Mouse (Mus musculus) brain, adult 2 months (tissue): ENCODE data around the gene Hoxa11.

Source experiments
- DNase-seq: peaks from one replicate; pipeline ENCODE4 v3.0.0; 2011; ENCODE audit warnings: low read depth, low spot score

Hoxa11 gene

GRCm38 (mm10) chr6:52245757-52246142 lies at the start of gene Hoxa11:
TSS of gene Hoxa11 (minus strand) at chr6:52245810.
- no peak for DNase-seq

GRCm38 (mm10) chr6:52294616-52295015 lies 49.0 kb upstream of the Hoxa11 start:
- no peak for DNase-seq

GRCm38 (mm10) chr6:52292328-52292727 lies 46.7 kb upstream of the Hoxa11 start:
- no peak for DNase-seq

- no peak for DNase-seq
Observed at GRCm38 (mm10) chr6:52291021-52291860, 45.6 kb upstream of the Hoxa11 start.

GRCm38 (mm10) chr6:52290186-52290585 lies 44.6 kb upstream of the Hoxa11 start:
- DNase-seq, result no peak

- DNase-seq, result no peak
Observed at GRCm38 (mm10) chr6:52283896-52284295, 38.3 kb upstream of the Hoxa11 start.

GRCm38 (mm10) chr6:52281084-52281483 lies 35.5 kb upstream of the Hoxa11 start:
- no peak for DNase-seq

GRCm38 (mm10) chr6:52276920-52277319 lies 31.3 kb upstream of the Hoxa11 start:
- DNase-seq, result no peak

- no peak for DNase-seq
Observed at GRCm38 (mm10) chr6:52276382-52276781, 30.8 kb upstream of the Hoxa11 start.

- DNase-seq, result no peak
Observed at GRCm38 (mm10) chr6:52275563-52276280, 30.1 kb upstream of the Hoxa11 start.

GRCm38 (mm10) chr6:52274576-52274975 lies 29.0 kb upstream of the Hoxa11 start:
- DNase-seq, result no peak

GRCm38 (mm10) chr6:52273656-52274280 lies 28.2 kb upstream of the Hoxa11 start:
- DNase-seq, result no peak

GRCm38 (mm10) chr6:52272766-52273655 lies 27.4 kb upstream of the Hoxa11 start:
- DNase-seq, result no peak

GRCm38 (mm10) chr6:52270494-52271480 lies 25.2 kb upstream of the Hoxa11 start:
- peak; percentile 73 for DNase-seq

- no peak for DNase-seq
Observed at GRCm38 (mm10) chr6:52268756-52269155, 23.1 kb upstream of the Hoxa11 start.

GRCm38 (mm10) chr6:52268341-52268740 lies 22.7 kb upstream of the Hoxa11 start:
- no peak for DNase-seq

GRCm38 (mm10) chr6:52267691-52268090 lies 22.1 kb upstream of the Hoxa11 start:
- DNase-seq, result no peak

GRCm38 (mm10) chr6:52267221-52267620 lies 21.6 kb upstream of the Hoxa11 start:
- no peak for DNase-seq

GRCm38 (mm10) chr6:52266666-52266985 lies 21.0 kb upstream of the Hoxa11 start:
- no peak for DNase-seq

GRCm38 (mm10) chr6:52265913-52266665 lies 20.5 kb upstream of the Hoxa11 start:
- DNase-seq, result no peak
